Mouse (Mus musculus): ENCODE data around the gene Stx11.
"Not testable (repeated sequence)": the region's sequence is repeated elsewhere in the genome, so short reads cannot be mapped to it uniquely, and the experiment has no call there.

The Stx11 gene

DNA sequence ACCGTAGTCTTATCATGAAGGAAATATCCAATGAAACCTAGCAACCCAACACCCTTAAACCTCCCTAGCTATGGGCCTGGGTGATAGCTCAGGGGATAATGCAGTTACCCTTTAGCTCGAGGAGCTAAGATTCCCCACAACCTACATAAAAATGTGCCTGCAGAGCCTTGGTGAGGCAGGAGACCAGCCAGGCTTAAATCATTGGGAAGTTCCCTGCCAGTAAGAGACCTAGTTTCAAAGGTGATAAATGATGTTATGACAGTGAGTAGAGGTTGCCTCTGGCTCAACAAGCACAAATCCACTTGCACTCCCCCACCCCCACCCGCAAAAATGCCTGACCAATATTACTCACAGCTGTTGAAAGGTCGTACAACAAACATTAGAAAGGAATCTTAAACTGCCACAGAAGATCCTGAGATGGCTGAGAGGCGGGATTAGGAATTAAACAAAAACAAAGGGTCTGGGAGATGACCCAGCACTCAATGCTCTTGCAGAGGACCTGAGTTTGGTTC lies 1.6 kb upstream of the Stx11 start:
- CTCF ChIA-PET = no interaction called here

DNA sequence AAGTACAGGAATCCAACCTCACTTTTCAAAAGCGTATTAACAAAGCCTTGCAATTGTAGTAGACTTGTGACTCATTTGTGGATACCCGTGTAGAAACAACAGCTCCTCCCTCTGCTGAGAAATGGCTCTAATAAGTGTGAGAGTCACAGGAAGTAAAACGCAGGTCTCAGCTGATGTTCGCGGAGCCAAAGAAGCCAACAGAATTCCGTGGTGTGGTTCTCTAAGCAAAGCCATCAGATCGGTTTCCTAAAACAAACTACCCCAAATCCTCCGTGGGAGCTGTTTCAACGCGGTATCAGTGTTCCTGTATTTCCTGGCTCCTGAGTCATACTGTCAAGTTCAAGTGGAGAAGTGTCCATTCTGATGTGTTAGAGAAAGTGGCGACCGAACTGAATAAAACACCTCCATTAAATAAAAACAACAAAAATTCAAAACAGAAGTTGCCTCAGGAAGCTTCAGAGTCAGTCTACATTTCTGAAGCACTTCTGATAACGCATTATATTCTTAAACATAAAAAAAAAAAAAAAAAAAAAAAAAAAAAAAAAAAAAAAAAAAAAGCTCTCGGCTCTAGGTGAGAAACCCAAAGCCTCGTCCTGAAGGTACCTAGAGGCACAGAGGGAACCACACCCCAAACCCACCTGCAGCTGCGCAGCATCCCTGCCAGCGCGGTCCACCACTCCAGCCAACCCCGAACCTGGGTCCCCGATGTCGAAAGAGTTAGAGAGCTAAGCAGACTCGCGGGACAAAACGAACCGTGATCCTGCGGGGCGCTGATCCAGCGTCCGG lies 543 bp downstream of the Stx11 start:
- ChIA-PET CTCF (interaction anchor here in 3 of 4 experiments (0.6 to 1.0 kb wide), 5 partner anchors 34 to 122 kb away, joined by 3 to 4 read pairs (median 3); no protein-coding TSS in a partner anchor), POLR2A (interaction anchor here (0.6 to 2.4 kb wide), 13 partner anchors 12 to 837 kb away, joined by 3 to 12 read pairs (median 5); partner anchors contain the start of gene Utrn (in 1 of the 4))

More for the DNA sequence above, 1.6 kb upstream of the Stx11 start:
- POLR2A ChIA-PET = no interaction called here

GRCm38 (mm10) chr10:12962238-12962637 lies 1.9 kb downstream of the Stx11 start:
- ChIA-PET CTCF (interaction anchor here in 2 of 4 experiments (0.6 kb wide), 2 partner anchors 31 to 32 kb away, joined by 5 to 6 read pairs; no protein-coding TSS in a partner anchor), POLR2A (interaction anchor here in 2 of 4 experiments (0.9 to 2.4 kb wide), 4 partner anchors 10 to 51 kb away, joined by 3 to 12 read pairs (median 6); no protein-coding TSS in a partner anchor)

- POLR2A ChIA-PET = interaction anchor here in 2 of 4 experiments (0.9 to 1.1 kb wide), 2 partner anchors 11 to 50 kb away, joined by 3 read pairs; no protein-coding TSS in a partner anchor
Observed at GRCm38 (mm10) chr10:12961546-12961945, 2.6 kb downstream of the Stx11 start.

GRCm38 (mm10) chr10:12957271-12957670 lies 6.8 kb downstream of the Stx11 start:
- CTCF ChIA-PET = no interaction called here
- POLR2A ChIA-PET = no interaction called here

More at GRCm38 (mm10) chr10:12961546-12961945, 2.6 kb downstream of the Stx11 start:
- CTCF ChIA-PET = interaction anchor here in 2 of 4 experiments (0.6 kb wide), 2 partner anchors 31 kb away, joined by 5 to 6 read pairs; no protein-coding TSS in a partner anchor

DNA sequence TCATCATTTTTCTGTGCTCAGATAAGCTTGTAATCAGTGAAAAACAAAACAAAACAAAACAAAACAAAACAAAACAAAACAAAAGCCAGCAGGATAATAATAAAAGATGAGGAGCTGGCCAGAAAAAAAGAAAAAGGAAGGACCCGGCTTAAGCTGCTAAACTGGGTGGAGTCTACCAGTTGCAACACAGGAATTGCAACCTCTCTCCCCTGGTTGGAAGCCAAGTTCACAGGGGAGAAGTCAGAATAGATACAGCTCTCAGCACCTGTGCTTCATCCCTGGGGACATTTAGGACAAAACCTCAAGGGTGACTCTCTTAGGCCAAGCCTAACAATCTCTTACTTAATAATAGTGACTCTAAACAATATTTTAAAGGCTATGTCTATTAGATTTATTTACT lies 8.3 kb downstream of the Stx11 start:
- ChIA-PET POLR2A (interaction anchor here in 1 of 4 experiments (0.7 to 1.2 kb wide), 3 partner anchors 17 to 52 kb away, joined by 3 read pairs; no protein-coding TSS in a partner anchor), CTCF (interaction anchor here in 2 of 4 experiments (0.6 kb wide), 2 partner anchors 31 to 167 kb away, joined by 3 to 5 read pairs; no protein-coding TSS in a partner anchor)

DNA sequence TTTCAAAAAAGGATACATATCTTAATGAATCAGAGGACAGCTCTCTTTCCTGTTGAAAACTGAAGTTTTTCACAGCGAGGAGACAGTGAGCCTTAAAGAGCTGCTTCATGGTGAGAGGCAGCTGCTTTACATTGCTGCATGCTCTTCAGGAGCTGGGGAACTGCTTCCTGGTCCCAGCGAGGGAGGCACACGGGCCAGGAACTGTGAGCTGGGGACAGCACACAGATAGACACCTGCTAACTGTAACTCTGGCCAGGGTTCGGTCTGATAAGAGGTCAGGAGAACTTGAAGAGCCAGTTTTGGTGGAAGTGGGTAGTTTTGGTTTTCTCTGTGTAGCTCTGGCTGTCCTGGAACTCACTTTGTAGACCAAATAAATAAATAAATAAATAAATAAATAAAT lies 12.7 kb downstream of the Stx11 start:
- CTCF ChIA-PET = not testable (repeated sequence)
- POLR2A ChIA-PET = interaction anchor here in 1 of 4 experiments (1.4 to 2.5 kb wide), 2 partner anchors 10 to 12 kb away, joined by 3 to 9 read pairs; partner anchors contain the start of gene Stx11

- ChIA-PET POLR2A (interaction anchor here in 1 of 4 experiments (0.6 to 2.5 kb wide), 6 partner anchors 8 to 243 kb away, joined by 3 to 9 read pairs (median 4); partner anchors contain the start of gene Stx11), CTCF (interaction anchor here in 1 of 4 experiments (0.7 kb wide), 1 partner anchor 337 kb away, joined by 4 read pairs; no protein-coding TSS in a partner anchor)
Observed at GRCm38 (mm10) chr10:12949299-12949698, 14.8 kb downstream of the Stx11 start.

DNA sequence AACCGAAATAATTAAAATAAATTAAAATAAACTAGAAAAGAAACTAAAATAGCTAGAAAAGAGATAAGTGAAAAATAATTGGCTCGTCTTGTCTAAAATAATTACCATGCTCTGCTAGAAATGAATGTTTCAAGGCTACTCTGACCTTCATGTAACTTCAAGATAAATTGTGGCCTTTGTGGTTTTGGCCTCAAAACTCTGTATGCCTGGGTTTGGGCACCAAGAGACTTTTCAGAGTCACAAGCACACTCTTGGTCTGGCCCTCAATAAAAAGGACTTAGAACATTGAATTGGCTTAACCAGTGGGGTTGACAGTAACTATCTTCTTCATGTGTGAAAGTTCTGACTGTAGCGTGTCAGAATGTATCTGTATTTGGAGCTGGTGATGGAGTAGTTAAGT lies 16.5 kb downstream of the Stx11 start:
- POLR2A ChIA-PET = no interaction called here
- CTCF ChIA-PET = no interaction called here

DNA sequence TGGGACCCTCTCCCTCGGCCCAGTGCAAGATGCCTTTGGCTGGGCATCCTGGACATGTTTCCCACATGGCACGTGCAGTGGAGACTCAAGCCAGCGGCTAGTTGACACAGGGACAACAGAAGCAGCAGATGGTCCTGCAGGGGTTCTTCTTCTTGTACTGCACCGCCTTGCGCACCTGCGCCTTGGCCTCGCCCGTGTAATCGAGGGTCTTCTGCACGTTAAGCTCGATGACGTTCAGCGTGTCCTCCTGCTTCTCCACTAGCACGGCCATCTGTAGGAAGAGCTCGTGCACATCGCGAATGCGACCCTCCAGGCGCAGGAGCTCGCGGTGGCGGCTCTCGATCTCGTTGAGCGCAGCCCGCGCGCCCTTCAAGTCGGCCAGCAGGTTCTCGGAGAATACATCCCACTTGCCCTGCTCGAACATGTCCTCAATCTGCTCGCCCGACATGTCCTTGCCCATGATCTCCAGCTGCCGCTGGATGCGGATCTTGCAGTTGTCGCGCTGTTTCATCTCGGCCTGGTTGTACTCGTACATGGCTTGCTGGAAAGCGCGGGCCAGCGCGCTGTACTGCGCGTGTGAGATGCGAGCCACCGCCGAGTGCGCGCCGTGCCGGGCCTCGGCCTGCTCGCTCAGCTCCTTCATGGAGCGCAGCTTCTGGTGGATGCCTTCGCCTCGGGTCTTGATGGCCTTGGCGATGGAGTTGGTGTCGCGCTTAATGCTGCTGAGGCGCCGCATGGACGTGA lies 22.9 kb downstream of the Stx11 start:
- CTCF ChIA-PET = interaction anchor here in 1 of 4 experiments (0.7 kb wide), 1 partner anchor 18 kb away, joined by 4 read pairs; no protein-coding TSS in a partner anchor
- POLR2A ChIA-PET = interaction anchor here (0.5 to 2.0 kb wide), 11 partner anchors 9 to 631 kb away, joined by 3 to 10 read pairs (median 3); partner anchors contain the start of gene Stx11 (in 1 of the 4)

DNA sequence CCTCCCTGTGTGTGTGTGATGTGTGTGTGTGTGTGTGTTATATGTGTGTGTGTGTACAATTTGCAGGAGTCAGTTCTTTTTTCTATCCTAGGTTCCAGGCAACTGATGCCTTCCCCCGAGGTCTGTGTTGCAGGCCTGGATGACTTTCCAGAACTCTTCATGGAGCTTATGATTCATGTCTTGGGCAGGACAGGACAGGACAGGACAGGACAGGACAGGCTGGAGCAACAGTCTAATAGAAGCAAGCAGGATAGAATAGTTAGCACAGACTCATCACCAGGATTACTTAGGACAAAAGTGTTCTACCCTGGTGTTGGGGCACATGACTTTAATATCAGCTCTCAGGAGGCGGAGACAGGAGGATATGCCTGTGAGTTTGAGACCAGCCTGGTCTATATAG lies 25.3 kb downstream of the Stx11 start:
- POLR2A ChIA-PET = no interaction called here
- CTCF ChIA-PET = interaction anchor here in 1 of 4 experiments (0.6 kb wide), 1 partner anchor 326 kb away, joined by 3 read pairs; no protein-coding TSS in a partner anchor

DNA sequence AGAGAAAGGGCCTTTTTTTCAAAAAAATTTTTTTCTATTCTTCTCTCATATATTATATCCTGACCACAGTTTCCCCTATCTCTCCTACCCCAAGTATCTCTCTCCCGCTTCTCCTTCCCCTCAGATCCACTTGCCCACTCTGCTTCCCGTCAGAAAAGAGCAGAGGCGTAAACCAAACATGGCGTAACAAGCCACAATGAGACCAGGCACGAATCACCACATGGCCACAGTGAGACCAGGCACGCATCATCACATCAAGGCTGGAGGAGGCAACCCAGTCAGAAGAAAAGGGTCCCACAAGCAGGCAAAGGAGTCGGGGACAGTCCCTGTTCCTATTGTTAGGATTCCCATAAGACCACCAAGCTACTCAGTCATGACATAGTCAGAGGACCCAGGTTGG lies 28.0 kb downstream of the Stx11 start:
- POLR2A ChIA-PET = no interaction called here
- CTCF ChIA-PET = no interaction called here

- CTCF ChIA-PET = no interaction called here
- POLR2A ChIA-PET = no interaction called here
Observed at GRCm38 (mm10) chr10:12935575-12935974, 28.5 kb downstream of the Stx11 start.

DNA sequence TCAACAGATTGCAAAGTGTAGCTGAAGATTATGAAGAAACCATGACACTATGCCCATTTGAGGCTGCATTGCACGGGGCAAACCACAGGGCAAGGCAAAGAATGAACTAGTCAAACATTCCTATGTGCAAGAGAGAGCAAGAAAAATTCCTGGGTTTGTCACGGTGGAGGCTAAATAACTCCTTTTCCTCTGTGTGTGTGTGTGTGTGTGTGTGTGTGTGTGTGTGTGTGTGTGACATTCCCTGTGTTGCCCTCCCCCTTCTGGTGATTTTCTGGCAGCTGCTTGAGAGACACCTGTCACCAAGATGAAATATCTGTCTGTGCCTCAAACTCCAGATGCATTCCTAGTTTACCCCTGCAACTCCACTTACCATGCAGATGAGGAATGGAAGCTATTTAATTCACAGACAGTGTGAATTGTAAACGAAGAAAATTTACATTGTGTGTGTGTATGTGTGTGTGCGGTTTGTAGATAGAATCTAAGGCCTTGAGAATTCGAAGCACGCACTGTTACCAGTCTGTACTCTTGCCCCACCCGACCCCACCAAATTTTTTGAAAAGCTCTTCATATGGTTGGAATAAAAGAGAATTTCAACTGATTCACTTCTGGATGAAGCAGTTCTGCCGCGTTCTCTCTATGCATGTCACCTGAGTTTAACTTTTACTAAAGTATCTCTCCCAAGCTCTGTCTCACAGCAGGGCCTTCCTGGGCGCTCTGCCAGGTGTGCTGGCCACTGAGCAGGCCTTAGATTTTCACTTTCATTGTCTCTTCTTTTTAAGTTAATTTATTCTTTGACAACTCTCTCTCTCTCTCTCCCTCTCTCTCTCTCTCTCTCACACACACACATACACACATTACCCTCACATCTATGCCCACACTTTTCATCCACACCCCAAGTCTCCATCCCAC lies 32.4 kb downstream of the Stx11 start:
- POLR2A ChIA-PET = interaction anchor here in 3 of 4 experiments (0.7 to 2.2 kb wide), 7 partner anchors 9 to 352 kb away, joined by 3 to 10 read pairs (median 5); no protein-coding TSS in a partner anchor
- CTCF ChIA-PET = interaction anchor here in 1 of 4 experiments (0.8 to 1.2 kb wide), 2 partner anchors 9 to 55 kb away, joined by 3 to 5 read pairs; no protein-coding TSS in a partner anchor

- POLR2A ChIA-PET = interaction anchor here in 2 of 4 experiments (0.6 to 2.2 kb wide), 7 partner anchors 10 to 1608 kb away, joined by 3 to 11 read pairs (median 6); no protein-coding TSS in a partner anchor
Observed at GRCm38 (mm10) chr10:12930351-12930905, 33.7 kb downstream of the Stx11 start.

DNA sequence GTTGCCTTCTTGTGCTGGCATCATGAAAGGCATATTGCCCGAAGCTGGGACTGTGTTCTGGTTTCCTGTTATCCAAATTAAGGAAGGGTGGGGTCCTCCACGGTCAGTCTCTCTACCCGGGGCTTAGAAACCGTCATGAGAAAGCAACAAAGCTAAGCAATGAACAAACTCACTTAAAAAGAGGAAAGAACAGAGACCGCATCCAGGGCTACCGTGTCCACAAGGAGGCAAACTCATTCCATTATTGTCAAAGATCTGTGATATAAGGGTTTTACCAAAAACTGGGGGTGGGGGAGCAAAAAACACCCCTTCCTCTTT lies 34.3 kb downstream of the Stx11 start:
- ChIA-PET POLR2A (interaction anchor here in 2 of 4 experiments (0.6 to 2.2 kb wide), 9 partner anchors 10 to 1608 kb away, joined by 3 to 10 read pairs (median 5); no protein-coding TSS in a partner anchor), CTCF (interaction anchor here in 2 of 4 experiments (0.6 to 0.7 kb wide), 2 partner anchors 517 to 1490 kb away, joined by 6 to 10 read pairs; no protein-coding TSS in a partner anchor)

More at GRCm38 (mm10) chr10:12930351-12930905, 33.7 kb downstream of the Stx11 start:
- CTCF ChIA-PET = interaction anchor here in 2 of 4 experiments (0.6 kb wide), 3 partner anchors 31 to 72 kb away, joined by 5 to 6 read pairs (median 5); no protein-coding TSS in a partner anchor

All from embryonic stem cell, embryonic (primary cell).